Mouse (Mus musculus) ovary, adult 2 months (tissue): ENCODE measurements around the gene Ahsa2. TPM values are rescaled to one million over a fixed set of nuclear protein-coding genes. Genes with fewer than 3 reads are reported as not detected.

Experiments used
- polyA plus RNA-seq: library from polyadenylated mRNA; depleted of rRNA; stranded (reverse); fragments of >200 nt; gene quantifications from 2 replicates; pipeline ENCODE4 v1.2.3, GENCODE M21; 2012; rRNA removed

Gene Ahsa2
- polyA plus RNA-seq: 18.5 and 24.1 TPM in 2 replicates

DNA sequence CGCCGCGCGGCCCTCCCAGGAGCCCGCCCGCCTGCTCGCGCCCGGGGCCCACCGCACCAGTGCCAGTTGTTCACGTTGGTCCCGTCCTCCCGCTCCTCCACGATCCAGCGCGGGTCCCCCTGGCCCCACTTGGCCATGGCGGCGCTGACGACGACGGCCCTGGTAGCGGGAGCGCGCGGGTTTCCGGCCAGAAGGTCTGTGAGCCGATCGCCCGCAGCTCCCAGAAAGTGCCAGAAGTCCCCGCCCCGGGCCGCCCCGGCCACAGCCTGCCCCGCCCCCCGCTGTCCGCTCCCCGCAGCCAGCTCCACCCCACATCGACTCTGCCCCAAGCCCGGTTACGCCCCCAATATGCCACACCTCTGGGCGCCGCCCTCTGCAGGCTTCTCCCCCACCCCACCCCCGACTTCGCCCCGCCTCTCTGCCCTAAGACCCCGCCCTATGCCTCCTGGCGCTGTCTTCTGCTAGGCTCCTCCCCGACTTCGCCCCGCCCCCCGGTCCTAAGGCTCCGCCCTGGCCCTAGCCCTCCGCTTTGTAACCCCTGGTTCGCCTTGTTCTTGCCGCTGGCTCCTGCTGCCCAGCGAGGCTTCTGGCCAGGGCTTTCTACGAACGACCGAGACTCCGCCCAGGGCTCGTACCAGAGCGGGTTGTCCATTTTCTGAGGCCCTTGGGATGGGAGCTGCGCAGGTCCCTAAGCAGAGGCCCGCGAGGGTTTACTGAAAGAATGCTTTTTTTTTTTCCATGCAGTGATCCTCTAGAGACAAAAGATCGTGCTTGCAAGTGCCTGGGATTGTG, at the start of gene Ahsa2:
Gene Ahsa2, minus strand, starts transcription at position 313 of the 792 bp plus-strand sequence.

DNA sequence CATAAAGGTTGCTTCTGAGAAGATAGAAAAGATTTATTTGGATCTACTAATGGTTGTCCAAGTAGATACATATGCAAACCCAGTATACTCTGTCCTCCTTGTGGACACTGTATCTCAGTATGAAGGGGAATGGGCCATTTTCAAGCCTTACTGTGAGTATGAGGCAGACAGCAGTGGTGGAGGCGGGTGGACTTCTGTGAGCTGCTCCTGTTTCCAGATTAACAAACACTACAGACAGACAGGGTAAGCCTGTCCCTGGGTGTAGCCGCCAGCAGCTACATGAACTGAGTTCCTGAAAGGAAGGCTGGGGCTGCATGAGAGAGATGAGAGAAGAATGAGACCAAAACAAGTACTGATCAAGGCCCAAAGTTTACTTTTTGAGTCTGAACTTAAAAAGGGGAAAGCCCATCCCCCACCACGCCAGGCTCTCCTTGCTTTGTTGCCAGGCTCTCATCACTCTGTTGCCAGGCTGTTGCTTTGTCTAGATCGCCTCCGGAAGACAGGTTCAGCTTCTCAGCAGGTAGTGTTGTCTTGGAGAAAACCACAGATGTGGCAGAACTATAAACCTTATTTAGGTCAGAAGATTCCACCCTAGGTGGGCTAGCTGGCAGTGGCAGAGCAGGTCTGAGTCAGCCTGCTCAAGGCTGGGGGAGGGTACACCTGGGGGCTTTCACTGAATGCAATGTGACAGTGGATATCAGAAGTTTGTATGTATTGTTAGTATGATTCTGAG, 22.8 kb upstream of the Ahsa2 start, which contains the start of gene 1700093K21Rik:
Gene 1700093K21Rik, minus strand, starts transcription at position 683 of the 733 bp plus-strand sequence.

Other genes starting within 250 kb of the Ahsa2 start
- 5.9 and 6.9 TPM in 2 replicates for gene Xpo1, start 242.0 kb downstream of the Ahsa2 start, polyA plus RNA-seq
- 6.1 and 7.2 TPM in 2 replicates for gene Usp34, start 191.1 kb downstream of the Ahsa2 start, polyA plus RNA-seq
- not detected in 2 replicates for gene 1700093K21Rik, start 23.1 kb upstream of the Ahsa2 start, polyA plus RNA-seq
- gene 0610010F05Rik, start 135.6 kb upstream of the Ahsa2 start, polyA plus RNA-seq: 3.8 and 6.4 TPM in 2 replicates
- 0.93 and 1.8 TPM in 2 replicates for gene Pus10, start 167.6 kb upstream of the Ahsa2 start, polyA plus RNA-seq
- 6.3 and 8.4 TPM in 2 replicates for gene Pex13, start 167.9 kb upstream of the Ahsa2 start, polyA plus RNA-seq